Mouse (Mus musculus) embryonic fibroblast, embryonic 13.5 days (primary cell): ENCODE results near the gene Gdpd5. TPM values are rescaled to one million over a fixed set of nuclear protein-coding genes. Genes with fewer than 3 reads are reported as not detected.

Experiments used
- H3K27ac ChIP-seq: 2 replicates; pipeline ENCODE4 v1.5.1; 2012; ENCODE audit warnings: low read length, control low read depth, inconsistent platforms; ENCODE audit not compliant: insufficient read depth
- H3K4me1 ChIP-seq: 2 replicates; pipeline ENCODE4 v1.6.1; 2011; ENCODE audit warnings: low read length; ENCODE audit not compliant: control insufficient read depth, insufficient read depth
- H3K4me3 ChIP-seq: 2 replicates; pipeline ENCODE4 v1.5.1; 2011; ENCODE audit warnings: mild to moderate bottlenecking, control low read depth, low read length; ENCODE audit not compliant: insufficient read depth
- CTCF ChIP-seq: IDR thresholded peaks from 2 replicates; pipeline ENCODE4 v1.5.1; 2011; ENCODE audit warnings: mild to moderate bottlenecking, control low read depth, low read length, moderate library complexity, borderline replicate concordance; ENCODE audit not compliant: insufficient read depth
- POLR2A ChIP-seq: IDR thresholded peaks from 2 replicates; pipeline ENCODE4 v1.6.1; 2011; ENCODE audit warnings: low read depth, mild to moderate bottlenecking, control low read depth, low read length, moderate library complexity
- polyA plus RNA-seq: library from polyadenylated mRNA; stranded (reverse); fragments of >200 nt; gene quantifications from 2 replicates; pipeline ENCODE4 v1.2.4, GENCODE M21; 2011; ENCODE audit warnings: low read depth; ENCODE audit not compliant: missing spikeins, insufficient read length

The Gdpd5 gene
- polyA plus RNA-seq, 1 experiment = 12.0 TPM

DNA sequence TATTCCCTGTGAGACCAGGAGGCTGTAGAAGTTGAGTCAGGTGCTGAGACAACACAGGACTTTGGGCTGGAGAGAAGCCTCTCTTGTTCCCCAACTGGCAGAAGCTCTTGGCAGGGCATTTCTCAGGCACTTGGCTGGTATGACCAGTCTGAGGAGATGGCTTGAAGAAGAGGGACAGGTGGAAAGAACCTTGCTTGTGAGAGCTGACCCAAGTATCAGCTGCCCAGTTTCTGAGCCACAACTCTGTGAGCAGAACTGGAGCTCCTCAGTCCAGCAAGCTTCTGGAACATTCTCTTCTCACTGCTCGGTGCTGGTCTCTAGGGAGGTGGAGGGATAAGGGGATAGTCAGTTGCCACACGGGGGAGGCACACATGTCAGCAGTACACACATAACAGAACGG is 38.1 kb downstream of the Gdpd5 start:
- no peak overlapping the region for H3K27ac ChIP-seq
- no peak overlapping the region for H3K4me3 ChIP-seq
- no peaks in the 10 kb centered on the region for H3K4me1 ChIP-seq
- no peak for TF ChIP-seq CTCF
- TF ChIP-seq POLR2A = no peak

DNA sequence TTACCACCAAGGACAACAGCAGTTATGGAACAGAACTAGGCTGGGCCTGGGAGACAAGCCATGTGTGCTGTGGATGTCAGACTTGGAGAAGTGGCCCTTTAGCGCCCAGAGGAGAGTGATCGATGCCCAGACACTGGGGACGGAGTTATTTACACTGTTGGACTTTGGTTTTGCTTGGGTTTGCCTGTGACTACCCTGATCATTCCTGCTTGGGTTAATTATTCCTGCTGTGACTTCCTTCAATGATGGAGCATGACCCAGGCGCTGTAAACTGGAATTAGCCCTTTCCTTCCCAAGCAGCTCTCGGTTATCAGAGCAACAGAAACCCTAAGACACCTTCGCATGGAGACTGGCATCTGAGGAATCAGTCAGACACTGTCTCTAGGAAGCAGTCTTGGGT is 39.8 kb downstream of the Gdpd5 start:
- Histone ChIP-seq H3K4me1 (0 out of 2 replicates have a peak, but pooled peaks cover 3% of the 10 kb centered on the region), H3K4me3 (no peak overlapping the region), H3K27ac (no peak overlapping the region)
- no peak for TF ChIP-seq POLR2A
- no peak for TF ChIP-seq CTCF

DNA sequence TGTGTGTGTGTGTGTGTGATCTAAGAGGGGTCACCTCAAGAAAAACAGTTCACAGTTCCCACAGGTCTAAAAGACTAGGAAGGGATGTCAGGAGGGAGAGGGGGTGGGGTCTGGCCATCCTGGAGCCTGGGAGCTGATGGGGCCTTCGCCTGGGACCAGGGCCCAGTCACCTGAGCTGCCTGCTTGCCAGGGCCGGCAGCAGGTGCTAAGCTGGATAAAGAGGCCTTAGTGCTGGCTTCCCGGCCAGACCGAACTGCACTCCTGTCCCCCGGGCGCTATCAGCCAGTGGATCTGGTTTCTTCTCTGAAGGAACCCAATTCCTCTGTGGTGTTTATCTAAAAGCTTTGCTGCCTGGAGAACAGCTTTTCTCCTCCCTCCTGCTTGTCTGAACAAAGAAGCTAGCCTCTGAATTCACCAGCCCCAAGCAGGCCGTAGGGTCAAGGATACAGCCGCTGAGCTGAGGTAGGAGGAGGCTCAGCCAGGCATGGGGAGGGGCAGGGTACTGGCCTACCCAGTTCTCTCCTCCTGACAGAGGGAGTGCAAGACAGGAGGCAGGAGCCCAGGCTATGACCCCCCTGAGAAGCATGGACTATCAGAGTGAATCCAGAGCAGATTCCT is 43.4 kb downstream of the Gdpd5 start:
- Histone ChIP-seq H3K4me3 (no peak overlapping the region), H3K27ac (no peak overlapping the region), H3K4me1 (peaks cover 9% of the 10 kb centered on the region)
- TF ChIP-seq POLR2A (no peak), CTCF (no peak)

DNA sequence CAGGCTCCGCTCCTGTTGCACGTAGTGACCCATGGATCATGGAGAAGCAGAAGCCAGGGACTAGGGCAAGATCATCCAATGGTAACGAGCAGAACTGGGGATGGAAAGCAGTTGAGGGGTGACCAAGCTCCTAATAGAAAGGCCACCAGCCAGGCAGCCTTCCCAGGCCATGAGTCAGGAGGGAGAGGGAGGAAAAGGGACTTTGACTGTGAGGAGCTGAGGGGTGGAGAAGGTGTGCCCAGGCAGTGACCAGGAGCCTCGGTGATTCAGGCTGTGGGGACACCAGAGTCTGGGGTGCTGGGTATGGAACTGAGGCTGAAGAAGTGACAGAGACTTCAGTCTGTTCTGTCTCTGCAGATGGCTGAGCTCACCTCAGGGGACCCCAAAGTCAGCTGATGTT is 44.5 kb downstream of the Gdpd5 start:
- TF ChIP-seq POLR2A = no peak
- no peak for TF ChIP-seq CTCF
- Histone ChIP-seq H3K4me3 (no peak overlapping the region), H3K27ac (no peak overlapping the region), H3K4me1 (peaks cover 9% of the 10 kb centered on the region)

DNA sequence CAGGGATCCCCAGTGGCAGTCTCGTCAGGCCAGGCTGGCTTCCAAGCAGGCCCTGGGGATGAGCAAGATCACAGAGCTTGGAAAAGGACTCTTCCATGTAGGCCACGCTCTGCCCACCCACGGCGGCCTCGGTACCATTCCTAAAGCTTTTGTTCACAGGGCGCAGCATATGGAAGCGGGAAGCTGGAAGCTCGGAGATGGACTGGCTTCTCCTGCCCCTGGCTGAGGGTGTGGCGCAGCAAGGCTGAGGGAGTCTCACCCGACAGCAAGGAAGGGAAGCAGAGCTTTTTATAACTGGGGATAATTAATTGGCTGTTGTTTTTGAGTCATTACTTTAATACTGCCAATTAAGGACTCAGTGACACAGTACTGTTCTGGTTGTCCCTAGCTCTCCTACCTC is 45.8 kb downstream of the Gdpd5 start:
- TF ChIP-seq CTCF (no peak), POLR2A (no peak)
- Histone ChIP-seq H3K27ac (no peak overlapping the region), H3K4me3 (no peak overlapping the region), H3K4me1 (peaks cover 9% of the 10 kb centered on the region)

DNA sequence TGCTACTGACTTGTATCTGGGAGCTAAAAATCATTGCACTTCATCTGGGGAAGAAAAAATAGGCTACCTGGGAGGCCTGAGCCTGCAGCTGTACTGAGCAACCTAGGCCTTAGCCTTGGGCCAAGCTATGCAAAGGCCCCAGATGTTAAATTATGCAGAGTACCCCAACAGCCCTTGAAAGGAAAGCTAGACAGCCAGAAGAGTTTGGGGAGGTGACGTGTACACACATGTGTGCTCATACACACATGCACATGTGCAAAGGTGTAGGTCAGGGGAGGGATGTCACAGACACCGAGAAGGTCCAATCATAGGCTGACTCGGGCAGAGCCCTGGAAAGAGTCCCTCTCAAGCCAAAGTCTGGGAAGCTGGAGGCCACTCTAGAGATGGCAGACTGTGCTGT is 46.8 kb downstream of the Gdpd5 start:
- no peak overlapping the region for H3K27ac ChIP-seq
- H3K4me3 ChIP-seq = no peak overlapping the region
- no peak for TF ChIP-seq POLR2A
- no peak for TF ChIP-seq CTCF
- H3K4me1 ChIP-seq = peaks cover 9% of the 10 kb centered on the region

DNA sequence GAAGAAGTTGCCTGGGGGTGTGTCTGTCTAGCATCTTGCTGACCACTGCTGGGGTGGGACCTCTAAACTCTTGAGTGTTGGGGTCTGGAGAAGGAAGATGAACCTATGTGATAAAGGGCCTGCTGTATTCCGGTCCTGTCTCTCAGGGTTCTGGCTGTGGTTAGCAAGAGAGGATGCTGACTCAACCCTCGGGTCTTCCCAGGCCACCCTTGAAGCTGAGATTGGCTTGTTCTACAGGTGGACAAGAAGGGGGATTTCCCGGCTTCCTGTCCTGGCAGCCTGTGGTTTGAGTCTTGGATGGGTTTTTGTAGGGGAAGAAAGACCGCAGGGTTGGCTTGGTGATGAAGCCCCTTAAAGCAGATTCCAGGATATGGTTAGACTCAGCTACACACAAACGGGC is 47.6 kb downstream of the Gdpd5 start:
- Histone ChIP-seq H3K27ac (no peak overlapping the region), H3K4me3 (no peak overlapping the region), H3K4me1 (peaks cover 9% of the 10 kb centered on the region)
- no peak for TF ChIP-seq POLR2A
- TF ChIP-seq CTCF = no peak

DNA sequence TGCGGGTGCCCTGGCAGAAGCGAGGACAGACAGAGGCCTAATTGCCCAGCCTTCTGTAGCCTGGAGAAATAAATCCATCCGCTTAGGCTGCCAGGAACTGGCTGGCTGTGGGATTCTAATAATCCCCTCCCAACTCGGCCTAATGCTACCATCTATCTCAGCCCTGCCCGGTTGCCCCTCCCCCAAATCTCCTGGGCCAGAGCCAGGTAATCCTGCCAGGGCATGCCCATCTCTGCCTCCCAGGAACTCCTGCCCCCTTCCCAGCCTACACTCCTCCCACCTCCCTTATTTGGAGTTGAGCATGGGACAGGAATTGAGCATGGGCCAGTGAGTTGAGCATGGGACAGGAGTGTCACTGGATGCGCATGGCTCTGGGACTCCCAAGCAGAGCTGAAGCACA is 48.6 kb downstream of the Gdpd5 start:
- Histone ChIP-seq H3K4me3 (no peak overlapping the region), H3K27ac (no peak overlapping the region), H3K4me1 (peaks cover 9% of the 10 kb centered on the region)
- TF ChIP-seq CTCF = no peak
- no peak for TF ChIP-seq POLR2A

DNA sequence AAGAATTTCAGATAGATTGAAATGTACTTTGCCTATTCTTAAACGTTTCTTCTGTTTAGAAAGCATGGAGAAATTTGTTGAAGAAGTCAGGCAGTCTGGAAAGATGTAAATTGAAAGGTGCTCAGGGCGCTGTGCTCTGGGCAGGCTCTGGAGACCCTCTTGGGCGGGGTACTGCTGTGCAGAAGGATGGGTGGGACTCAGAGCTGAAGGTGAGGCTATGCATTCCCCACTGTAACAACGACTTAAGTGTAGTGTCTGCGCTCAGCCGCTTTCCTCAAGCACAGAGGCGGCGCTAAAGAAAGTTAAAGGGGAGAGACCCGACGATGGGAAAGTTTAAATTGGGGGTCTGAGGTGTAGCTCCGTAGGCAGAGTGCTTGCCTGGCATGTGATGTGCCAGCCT is 49.0 kb downstream of the Gdpd5 start:
- TF ChIP-seq CTCF (no peak), POLR2A (no peak)
- Histone ChIP-seq H3K4me1 (peaks cover 9% of the 10 kb centered on the region), H3K27ac (no peak overlapping the region), H3K4me3 (no peak overlapping the region)

DNA sequence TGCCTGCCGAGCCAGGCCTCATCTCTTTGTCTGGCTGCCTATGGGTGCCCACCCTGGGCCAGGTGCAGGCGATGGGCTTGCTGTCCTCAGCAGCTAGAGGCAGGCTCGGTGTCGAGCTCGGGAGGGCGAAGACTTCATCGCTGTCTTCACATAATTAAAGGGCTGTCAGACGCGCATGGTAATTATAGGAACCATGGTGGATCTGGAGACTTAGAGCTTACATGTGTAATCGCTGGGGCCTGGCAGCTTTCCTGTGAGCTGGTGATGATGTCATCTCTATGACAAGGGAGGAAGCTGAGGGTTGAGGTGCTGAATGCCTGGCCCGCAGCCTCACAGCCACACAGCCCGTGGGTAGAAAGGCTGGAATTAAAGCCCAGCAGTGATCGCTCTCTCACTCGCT is 51.0 kb downstream of the Gdpd5 start:
- no peak overlapping the region for H3K27ac ChIP-seq
- no peak overlapping the region for H3K4me3 ChIP-seq
- H3K4me1 ChIP-seq = peaks cover 6% of the 10 kb centered on the region
- TF ChIP-seq CTCF (no peak), POLR2A (no peak)

DNA sequence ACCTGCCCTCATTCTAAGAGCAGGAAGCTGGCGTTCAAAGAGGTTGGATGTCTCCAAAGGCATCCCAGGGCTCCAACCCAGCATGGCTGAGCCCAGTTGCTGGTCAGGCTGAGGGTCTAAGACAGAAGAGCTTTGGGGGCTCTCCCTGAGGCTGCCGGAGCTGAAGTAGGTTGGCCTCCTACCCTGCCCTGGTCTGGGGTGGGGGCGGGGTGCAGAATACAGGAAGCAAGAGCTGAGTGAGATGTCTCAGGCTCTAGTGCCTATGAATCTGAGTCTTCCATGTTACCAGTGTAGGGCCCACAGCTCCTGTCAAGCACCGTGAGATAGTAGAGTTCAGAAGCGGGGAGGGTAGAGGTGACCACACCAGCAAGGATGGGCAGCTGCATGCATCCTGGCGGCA is 51.6 kb downstream of the Gdpd5 start:
- Histone ChIP-seq H3K27ac (no peak overlapping the region), H3K4me1 (peaks cover 6% of the 10 kb centered on the region)

More for the DNA sequence above, 51.6 kb downstream of the Gdpd5 start:
- no peak overlapping the region for H3K4me3 ChIP-seq
- no peak for TF ChIP-seq POLR2A
- no peak for TF ChIP-seq CTCF
